In genomic region chr12:17652216-17653050, GRCm38 (mm10) we compare ENCODE assay signal across 15 mouse cellular contexts. TPM values are rescaled to one million over a fixed set of nuclear protein-coding genes. Genes with fewer than 3 reads are reported as not detected.
DNase-seq lines count a peak whose midpoint lies in the region; ATAC-seq and TF ChIP-seq lines count a peak whose summit lies in the region.
"Had no signal": no experiment of that assay in that cellular context is flagged by ENCODE, and none has a peak within 500 bp of the region (broad histone marks: within the 10 kb centered on the region; RNA-seq: fewer than 3 reads in every experiment).

No protein-coding gene starts in this region.

- no peaks in the 10 kb centered on the region for H3K9me3 ChIP-seq in forebrain, embryonic 16.5 days (ENCODE audit: control insufficient read depth, low read length)
- H3K9me3 ChIP-seq: midbrain, embryonic 12.5 days had no signal

- TF ChIP-seq CTCF in lung, adult 2 months (IDR thresholded peaks at IDR 0.05; ENCODE audit: insufficient read depth, low read length), result no peak

- TF ChIP-seq POLR2A in lung, adult 2 months (IDR thresholded peaks at IDR 0.05; ENCODE audit: borderline replicate concordance, extremely low read depth, low read depth, low read length), result no peak

- no peaks in the 10 kb centered on the region for H3K27me3 ChIP-seq in forebrain, embryonic 16.5 days (replicated peaks; ENCODE audit: control insufficient read depth, insufficient read depth, low read length)
- H3K27me3 ChIP-seq: midbrain, embryonic 12.5 days had no signal

- H3K4me1 ChIP-seq in lung, adult 2 months (ENCODE audit: control insufficient read depth, insufficient read depth, low read length), result no peaks in the 10 kb centered on the region
- H3K4me1 ChIP-seq in forebrain, embryonic 16.5 days (replicated peaks; ENCODE audit: control insufficient read depth, insufficient read depth, low read length), result 0 out of 2 replicates have a peak, but pooled peaks cover 3% of the 10 kb centered on the region

- no peak overlapping the region for H3K4me3 ChIP-seq in lung, adult 2 months (replicated peaks; ENCODE audit: extremely low read depth, low read depth, low read length)
- no peak overlapping the region for H3K4me3 ChIP-seq in forebrain, embryonic 16.5 days (replicated peaks; ENCODE audit: low read length)
- H3K4me3 ChIP-seq: embryonic facial prominence, embryonic 10.5 days; erythroblast, embryonic 14.5 days; midbrain, embryonic 12.5 days had no signal

- DNase-seq in cerebellum, postnatal 36 days, result no peak
- DNase-seq in lung, postnatal 10 days, result peak; percentile 44
- no peak for DNase-seq in lung, adult 2 months
- DNase-seq in cerebellum, adult 11-12 months, result peak; percentile 57
- DNase-seq in thymus, postnatal 25 days, result no peak
- no peak for DNase-seq in layer of hippocampus, postnatal 36 days
- DNase-seq: adrenal gland, postnatal 36 days; kidney, adult 2 months had no signal

- no peaks in the 10 kb centered on the region for H3K36me3 ChIP-seq in forebrain, embryonic 16.5 days (ENCODE audit: control insufficient read depth, insufficient read depth)
- H3K36me3 ChIP-seq: embryonic facial prominence, embryonic 10.5 days; midbrain, embryonic 12.5 days had no signal

- no peak overlapping the region for H3K9ac ChIP-seq in forebrain, embryonic 16.5 days (replicated peaks; ENCODE audit: low read depth, low read length)
- H3K9ac ChIP-seq: liver, embryonic 14.5 days; midbrain, embryonic 12.5 days had no signal

- peak; percentile 12; the same call in 1 of the 2 replicates for ATAC-seq in cerebellum, adult (ENCODE audit: insufficient number of reproducible peaks, low FRiP score, low TSS enrichment)
- ATAC-seq in forebrain, embryonic 16.5 days, result peak; percentile 36; the same call in 1 of the 2 replicates

- no peak overlapping the region for H3K27ac ChIP-seq in forebrain, embryonic 16.5 days (ENCODE audit: low read length)
- H3K27ac ChIP-seq: embryonic facial prominence, embryonic 10.5 days; liver, embryonic 14.5 days; macrophage; midbrain, embryonic 12.5 days had no signal

- H3K4me2 ChIP-seq in forebrain, embryonic 16.5 days (ENCODE audit: low read length), result no peak overlapping the region
- H3K4me2 ChIP-seq: midbrain, embryonic 12.5 days had no signal

- WGBS in lung, adult 2 months, result 38% methylated on average over 8 of the region's 8 CpGs
- 32% methylated on average over 8 of the region's 8 CpGs for WGBS in forebrain, embryonic 16.5 days

RNA-seq across cellular contexts. Expression of gene Hpcal1, which starts 38.2 kb away (rescaled TPM):
- 188 and 222 TPM in 2 replicates for polyA plus RNA-seq in lung, adult 2 months (2012; rRNA removed)
- 34.6 and 47.1 TPM in 2 replicates for polyA plus RNA-seq in forebrain, embryonic 16.5 days (2015; fragmentation: Nextera tagmentation; extraction: Ambion mirVana)
- total RNA-seq in layer of hippocampus, postnatal 36 days (2021), result 10 to 100 TPM; 59.3 to 61.3 TPM

Comparison
In these comparisons a context has a peak if more than half of its experiments do, and no peak if none do; other contexts are left out.
1. DNase-seq: peak in lung, postnatal 10 days (single experiment) and cerebellum, adult 11-12 months (single experiment); none in cerebellum, postnatal 36 days (0 of 2), lung, adult 2 months (single experiment), thymus, postnatal 25 days (single experiment) and layer of hippocampus, postnatal 36 days (0 of 2).